Mouse (Mus musculus): Measurements from ENCODE around the gene Cfap97d1. TPM values are rescaled to one million over a fixed set of nuclear protein-coding genes. Genes with fewer than 3 reads are reported as not detected.
A peak's percentile ranks its signal among the peaks of the same experiment; 100 is the strongest.
"Not testable (repeated sequence)": the region's sequence is repeated elsewhere in the genome, so short reads cannot be mapped to it uniquely, and the experiment has no call there.

The Cfap97d1 gene
- polyA plus RNA-seq, 1 experiment from 2014 or later, result not detected

GRCm38 (mm10) chr11:101974923-101975322 lies 9.2 kb upstream of the Cfap97d1 start:
- 57% methylated on average over 9 of the region's 9 CpGs for WGBS
- Histone ChIP-seq H3K9me3 (no peaks in the 10 kb centered on the region), H3K27ac (no peak overlapping the region), H3K4me1 (peaks cover 4% of the 10 kb centered on the region; the same call in 1 of the 2 replicates), H3K27me3 (no peaks in the 10 kb centered on the region), H3K4me2 (no peak overlapping the region), H3K4me3 (replicated peaks) (no peak overlapping the region), H3K9ac (no peak overlapping the region), H3K36me3 (replicated peaks) (0 out of 2 replicates have a peak, but pooled peaks cover 7% of the 10 kb centered on the region)
- no peak for ATAC-seq (ENCODE audit: low FRiP score)

GRCm38 (mm10) chr11:101976949-101977348 lies 7.1 kb upstream of the Cfap97d1 start:
- Histone ChIP-seq H3K9me3 (no peaks in the 10 kb centered on the region), H3K4me1 (peaks cover 4% of the 10 kb centered on the region; the same call in 1 of the 2 replicates), H3K36me3 (replicated peaks) (0 out of 2 replicates have a peak, but pooled peaks cover 7% of the 10 kb centered on the region), H3K4me2 (no peak overlapping the region), H3K27me3 (no peaks in the 10 kb centered on the region), H3K9ac (no peak overlapping the region), H3K4me3 (replicated peaks) (no peak overlapping the region), H3K27ac (no peak overlapping the region)
- ATAC-seq (ENCODE audit: low FRiP score), result no peak
- WGBS, result 94% methylated on average over 7 of the region's 7 CpGs

GRCm38 (mm10) chr11:101979140-101979539 lies 4.9 kb upstream of the Cfap97d1 start:
- Histone ChIP-seq H3K27ac (no peak overlapping the region), H3K9ac (no peak overlapping the region), H3K4me1 (peaks cover 13% of the 10 kb centered on the region), H3K9me3 (no peaks in the 10 kb centered on the region), H3K4me2 (no peak overlapping the region), H3K4me3 (replicated peaks) (no peak overlapping the region), H3K36me3 (replicated peaks) (0 out of 2 replicates have a peak, but pooled peaks cover 7% of the 10 kb centered on the region), H3K27me3 (no peaks in the 10 kb centered on the region)
- ATAC-seq (ENCODE audit: low FRiP score), result no peak
- 93% methylated on average over 5 of the region's 5 CpGs for WGBS

- H3K4me1 ChIP-seq, result peaks cover 22% of the 10 kb centered on the region
- no peak overlapping the region for H3K4me2 ChIP-seq
- no peak overlapping the region for H3K27ac ChIP-seq
- no peak overlapping the region for H3K9ac ChIP-seq
- no peaks in the 10 kb centered on the region for H3K9me3 ChIP-seq
- no peak for ATAC-seq (ENCODE audit: low FRiP score)
- 73% methylated on average over 9 of the region's 9 CpGs for WGBS
- H3K27me3 ChIP-seq, result peaks cover 5% of the 10 kb centered on the region
- H3K4me3 ChIP-seq (replicated peaks), result no peak overlapping the region
- H3K36me3 ChIP-seq (replicated peaks), result 0 out of 2 replicates have a peak, but pooled peaks cover 3% of the 10 kb centered on the region
These were observed 3.4 kb upstream of the Cfap97d1 start for GRCm38 (mm10) chr11:101980603-101981157.

- 87% methylated on average over 12 of the region's 12 CpGs for WGBS
- no peak overlapping the region for H3K27ac ChIP-seq
- H3K36me3 ChIP-seq (replicated peaks), result 0 out of 2 replicates have a peak, but pooled peaks cover 3% of the 10 kb centered on the region
- peaks cover 10% of the 10 kb centered on the region for H3K27me3 ChIP-seq
- no peak overlapping the region for H3K4me2 ChIP-seq
- H3K4me3 ChIP-seq (replicated peaks), result no peak overlapping the region
- H3K9ac ChIP-seq, result no peak overlapping the region
- peaks cover 27% of the 10 kb centered on the region for H3K4me1 ChIP-seq
- ATAC-seq (ENCODE audit: low FRiP score), result no peak
- H3K9me3 ChIP-seq, result no peaks in the 10 kb centered on the region
These were observed 2.2 kb upstream of the Cfap97d1 start for GRCm38 (mm10) chr11:101981850-101982249.

GRCm38 (mm10) chr11:101982981-101983411 lies 1.1 kb upstream of the Cfap97d1 start:
- 62% methylated on average over 6 of the region's 6 CpGs for WGBS
- 0 out of 2 replicates have a peak, but pooled peaks cover 3% of the 10 kb centered on the region for H3K36me3 ChIP-seq (replicated peaks)
- ATAC-seq (ENCODE audit: low FRiP score), result no peak
- no peak overlapping the region for H3K9ac ChIP-seq
- peaks cover 25% of the 10 kb centered on the region for H3K4me1 ChIP-seq
- no peak overlapping the region for H3K4me3 ChIP-seq (replicated peaks)
- H3K27ac ChIP-seq, result no peak overlapping the region
- peaks cover 15% of the 10 kb centered on the region for H3K27me3 ChIP-seq
- no peaks in the 10 kb centered on the region for H3K9me3 ChIP-seq
- H3K4me2 ChIP-seq, result 0 out of 2 replicates have a peak overlapping the region, but pooled peaks have one; percentile 99

- no peak overlapping the region for H3K27ac ChIP-seq
- ATAC-seq (ENCODE audit: low FRiP score), result no peak
- H3K27me3 ChIP-seq, result peaks cover 15% of the 10 kb centered on the region
These were observed 603 bp upstream of the Cfap97d1 start for GRCm38 (mm10) chr11:101983431-101983921.

GRCm38 (mm10) chr11:101985450-101985849 lies 1.4 kb downstream of the Cfap97d1 start:
- not testable (repeated sequence) for ATAC-seq (ENCODE audit: low FRiP score); H3K36me3 ChIP-seq (replicated peaks); H3K4me2 ChIP-seq; H3K9me3 ChIP-seq; H3K9ac ChIP-seq; H3K27ac ChIP-seq; H3K4me3 ChIP-seq (replicated peaks)
- Histone ChIP-seq H3K27me3 (peaks cover 15% of the 10 kb centered on the region), H3K4me1 (peaks cover 25% of the 10 kb centered on the region)
- WGBS, result 73% methylated on average over 6 of the region's 6 CpGs

More at GRCm38 (mm10) chr11:101983431-101983921, 603 bp upstream of the Cfap97d1 start:
- Histone ChIP-seq H3K36me3 (replicated peaks) (0 out of 2 replicates have a peak, but pooled peaks cover 3% of the 10 kb centered on the region), H3K4me1 (peaks cover 25% of the 10 kb centered on the region), H3K4me3 (replicated peaks) (no peak overlapping the region), H3K9ac (no peak overlapping the region), H3K4me2 (peak overlapping the region; percentile 99; the same call in 1 of the 2 replicates), H3K9me3 (no peaks in the 10 kb centered on the region)
- 79% methylated on average over 10 of the region's 10 CpGs for WGBS

- 11% methylated on average over 10 of the region's 10 CpGs for WGBS
These were observed 1.9 kb downstream of the Cfap97d1 start for GRCm38 (mm10) chr11:101985990-101986389.

GRCm38 (mm10) chr11:101986913-101987312 lies 2.8 kb downstream of the Cfap97d1 start, which contains the start of gene Dusp3:
Dusp3 (minus strand) TSS chr11:101987013.
- Histone ChIP-seq H3K4me3 (replicated peaks) (no peak within 1 kb of the TSS), H3K4me1 (peaks cover 25% of the 10 kb centered on the region), H3K27me3 (peaks cover 15% of the 10 kb centered on the region), H3K4me2 (no peak within 1 kb of the TSS), H3K27ac (no peak within 1 kb of the TSS), H3K36me3 (replicated peaks) (no peaks in the 10 kb centered on the region), H3K9me3 (no peaks in the 10 kb centered on the region), H3K9ac (no peak within 1 kb of the TSS)
- 75% methylated on average over 3 of the region's 3 CpGs for WGBS
- no peak for ATAC-seq (ENCODE audit: low FRiP score)

More at GRCm38 (mm10) chr11:101985990-101986389, 1.9 kb downstream of the Cfap97d1 start:
- peaks cover 25% of the 10 kb centered on the region for H3K4me1 ChIP-seq
- H3K9ac ChIP-seq, result no peak overlapping the region
- H3K36me3 ChIP-seq (replicated peaks), result no peaks in the 10 kb centered on the region
- ATAC-seq (ENCODE audit: low FRiP score), result peak; percentile 40; the same call in 1 of the 2 replicates
- H3K27ac ChIP-seq, result no peak overlapping the region
- no peak overlapping the region for H3K4me3 ChIP-seq (replicated peaks)
- no peaks in the 10 kb centered on the region for H3K9me3 ChIP-seq
- no peak overlapping the region for H3K4me2 ChIP-seq
- peaks cover 15% of the 10 kb centered on the region for H3K27me3 ChIP-seq

- H3K4me3 ChIP-seq (replicated peaks), result no peak overlapping the region
- ATAC-seq (ENCODE audit: low FRiP score), result no peak
- H3K9me3 ChIP-seq, result no peaks in the 10 kb centered on the region
- H3K27me3 ChIP-seq, result peaks cover 16% of the 10 kb centered on the region
- WGBS, result 89% methylated on average over 3 of the region's 3 CpGs
- H3K9ac ChIP-seq, result no peak overlapping the region
- no peak overlapping the region for H3K4me2 ChIP-seq
- H3K4me1 ChIP-seq, result peaks cover 7% of the 10 kb centered on the region; the same call in 1 of the 2 replicates
- H3K36me3 ChIP-seq (replicated peaks), result no peaks in the 10 kb centered on the region
- H3K27ac ChIP-seq, result no peak overlapping the region
These were observed 6.2 kb downstream of the Cfap97d1 start for GRCm38 (mm10) chr11:101990244-101990643.

- ATAC-seq (ENCODE audit: low FRiP score), result no peak
- Histone ChIP-seq H3K27ac (no peak overlapping the region), H3K36me3 (replicated peaks) (peaks cover 6% of the 10 kb centered on the region; the same call in 1 of the 2 replicates), H3K4me3 (replicated peaks) (no peak overlapping the region), H3K9ac (no peak overlapping the region), H3K4me2 (no peak overlapping the region), H3K27me3 (peaks cover 11% of the 10 kb centered on the region), H3K4me1 (0 out of 2 replicates have a peak, but pooled peaks cover 3% of the 10 kb centered on the region), H3K9me3 (no peaks in the 10 kb centered on the region)
- 84% methylated on average over 3 of the region's 3 CpGs for WGBS
These were observed 7.7 kb downstream of the Cfap97d1 start for GRCm38 (mm10) chr11:101991813-101992212.
